Mouse (Mus musculus): ENCODE measurements at regions not wholly inside any gene's neighbourhood (a gene's known extent, or its start where the extent isn't known, plus 50 kb on each side); places are given as distances from the start of the nearest gene placed in this dataset.

- TF ChIP-seq POLR2A (IDR thresholded peaks at IDR 0.05; ENCODE audit: borderline replicate concordance, extremely low read depth, low read depth, low read length) = no peak
- no peak for TF ChIP-seq CTCF (IDR thresholded peaks at IDR 0.05; ENCODE audit: insufficient read depth, low read length)
Observed at GRCm38 (mm10) chr3:4281092-4281491, 1469.5 kb upstream of the Gm8797 start.

Measured in lung, adult 2 months (tissue).